In genomic region chr14:61665815-61666214, GRCm38 (mm10) we compare ENCODE assay signal across 26 mouse cellular contexts. TPM values are rescaled to one million over a fixed set of nuclear protein-coding genes. Genes with fewer than 3 reads are reported as not detected.
DNase-seq lines count a peak whose midpoint lies in the region; ATAC-seq and TF ChIP-seq lines count a peak whose summit lies in the region.
"Had no signal": no experiment of that assay in that cellular context is flagged by ENCODE, and none has a peak within 500 bp of the region (broad histone marks: within the 10 kb centered on the region; RNA-seq: fewer than 3 reads in every experiment).

No protein-coding gene starts in this region.

- H3K9ac ChIP-seq in MEL (ENCODE audit: control insufficient read depth, low read depth, low read length, poor library complexity, severe bottlenecking), result no peak overlapping the region
- H3K9ac ChIP-seq: embryonic facial prominence, embryonic 13.5 days; forebrain, embryonic 12.5 days; forebrain, embryonic 15.5 days; hindbrain, embryonic 14.5 days had no signal

- TF ChIP-seq EP300 in MEL (IDR thresholded peaks at IDR 0.05; ENCODE audit: low read depth in 1 of 2, low read length in 2 of 2), result peak; percentile 83 to 95

- no peaks in the 10 kb centered on the region for H3K9me3 ChIP-seq in MEL (replicated peaks; ENCODE audit: insufficient read depth, low read length)
- H3K9me3 ChIP-seq: embryonic facial prominence, embryonic 10.5 days; embryonic facial prominence, embryonic 13.5 days; forebrain, embryonic 12.5 days; forebrain, embryonic 15.5 days; G1E had no signal

- ATAC-seq in common myeloid progenitor, adult 5-6 weeks (replicated peaks; ENCODE audit: low read depth, poor library complexity, severe bottlenecking), result peak; percentile 82
- ATAC-seq in megakaryocyte, adult 5-6 weeks (ENCODE audit: poor library complexity, severe bottlenecking), result peak; percentile 94
- peak; percentile 46; the same call in 1 of the 2 replicates for ATAC-seq in neutrophil, adult 5-6 weeks (ENCODE audit: extremely low read depth, insufficient number of reproducible peaks, low FRiP score, poor library complexity, severe bottlenecking)
- ATAC-seq in CD4-positive, CD25-positive, alpha-beta regulatory T cell, adult 4 months, result no peak
- ATAC-seq: forebrain, embryonic 15.5 days; hindbrain, postnatal 0 days; inflammation-experienced regulatory T-cells, adult 6 months had no signal

- TF ChIP-seq RAD21 in MEL (IDR thresholded peaks at IDR 0.05; ENCODE audit: low read depth, low read length), result no peak

- H3K27ac ChIP-seq in MEL (ENCODE audit: control insufficient read depth, low read depth, low read length), result peak overlapping the region; percentile 39; the same call in 1 of the 2 replicates
- H3K27ac ChIP-seq: embryonic facial prominence, embryonic 10.5 days; embryonic facial prominence, embryonic 13.5 days; forebrain, embryonic 12.5 days; forebrain, embryonic 15.5 days; hindbrain, embryonic 14.5 days; hindbrain, postnatal 0 days had no signal

- H3K27me3 ChIP-seq in MEL (ENCODE audit: control insufficient read depth in 1 of 2, insufficient read depth in 2 of 2, low read length in 2 of 2), result no peaks in the 10 kb centered on the region
- H3K27me3 ChIP-seq: CH12.LX; embryonic facial prominence, embryonic 13.5 days; forebrain, embryonic 12.5 days; forebrain, embryonic 15.5 days had no signal

- H3K79me2 ChIP-seq in MEL (ENCODE audit: control insufficient read depth, insufficient read depth, low read length, poor library complexity), result no peaks in the 10 kb centered on the region

- H3K4me1 ChIP-seq in MEL (ENCODE audit: control insufficient read depth in 1 of 2, insufficient read depth in 2 of 2, low read length in 2 of 2), result peaks cover 10 to 13% of the 10 kb centered on the region in 2 experiments
- H3K4me1 ChIP-seq: embryonic facial prominence, embryonic 10.5 days; embryonic facial prominence, embryonic 13.5 days; forebrain, embryonic 12.5 days had no signal

- DNase-seq in MEL (ENCODE audit: low read depth, low spot score) (peak; percentile 63), adipocyte (ENCODE audit: low spot score) (no peak)
- no peak for DNase-seq in urinary bladder, postnatal 25 days (ENCODE audit: low spot score)
- no peak for DNase-seq in heart, adult 11 months
- DNase-seq: adrenal gland, adult 8-10 months; adrenal gland, postnatal 25 days; cerebellum, adult 18-20 months; cerebellum, adult 9-10 months; cerebellum, postnatal 14 days; embryo, embryonic 11 days; gastrocnemius, postnatal 25 days; heart, postnatal 4 days had no signal

- peaks cover 0 to 30% of the 10 kb centered on the region in 2 experiments; a peak in 3 of 4 replicates for H3K36me3 ChIP-seq in MEL (ENCODE audit: control insufficient read depth in 1 of 2, insufficient read depth in 2 of 2, low read length in 2 of 2)
- H3K36me3 ChIP-seq: embryonic facial prominence, embryonic 10.5 days; forebrain, embryonic 12.5 days had no signal

- TF ChIP-seq CTCF in MEL (IDR thresholded peaks at IDR 0.05 in 2 of 3, conservative IDR thresholded peaks at IDR 0.05 in 1 of 3; ENCODE audit: control insufficient read depth in 1 of 3, insufficient read depth in 1 of 3, low read depth in 2 of 3, low read length in 3 of 3, poor library complexity in 1 of 3, severe bottlenecking in 1 of 3), result no peak

- TF ChIP-seq POLR2A in MEL (IDR thresholded peaks at IDR 0.05; ENCODE audit: control insufficient read depth in 1 of 2, insufficient read depth in 1 of 2, low read depth in 1 of 2, low read length in 2 of 2, poor library complexity in 1 of 2), result no peak

- H3K4me3 ChIP-seq in MEL (ENCODE audit: control insufficient read depth in 1 of 2, insufficient read depth in 1 of 2, low read depth in 2 of 2, low read length in 2 of 2), result no peak overlapping the region
- H3K4me3 ChIP-seq: embryonic facial prominence, embryonic 10.5 days; embryonic facial prominence, embryonic 13.5 days; erythroblast, embryonic 14.5 days; forebrain, embryonic 12.5 days; forebrain, embryonic 15.5 days had no signal

TF ChIP-seq in MEL, 35 proteins besides CTCF, POLR2A, EP300 and RAD21:
- TF ChIP-seq ETS1 (IDR thresholded peaks at IDR 0.05; ENCODE audit: low read depth, low read length) (peak; percentile 90), SIN3A (IDR thresholded peaks at IDR 0.05; ENCODE audit: low read length) (peak; percentile 64), RCOR1 (IDR thresholded peaks at IDR 0.05; ENCODE audit: low read depth, low read length) (peak; percentile 86), MEF2A (IDR thresholded peaks at IDR 0.05; ENCODE audit: extremely low read depth, insufficient replicate concordance, low read depth, low read length, poor library complexity, severe bottlenecking) (peak; percentile 70; the same call in 1 of the 2 replicates), ZC3H11A (IDR thresholded peaks at IDR 0.05; ENCODE audit: low read depth, low read length) (peak; percentile 20; the same call in 1 of the 2 replicates), TCF12 (IDR thresholded peaks at IDR 0.05; ENCODE audit: low read depth, low read length) (peak; percentile 72), TAL1 (IDR thresholded peaks at IDR 0.05; ENCODE audit: low read length) (peak; percentile 49; the same call in 1 of the 2 replicates), MYC (IDR thresholded peaks at IDR 0.05; ENCODE audit: low read depth, low read length) (peak; percentile 63; the same call in 1 of the 2 replicates), GATA1 (IDR thresholded peaks at IDR 0.05; ENCODE audit: low read depth, low read length) (peak; percentile 96), TBP (IDR thresholded peaks at IDR 0.05; ENCODE audit: low read depth, low read length) (no peak), ELF1 (IDR thresholded peaks at IDR 0.05; ENCODE audit: low read depth, low read length) (no peak), BHLHE40 (IDR thresholded peaks at IDR 0.05; ENCODE audit: borderline replicate concordance, low read depth, low read length) (peak; percentile 27; the same call in 1 of the 2 replicates), MAZ (IDR thresholded peaks at IDR 0.05; ENCODE audit: low read depth, low read length) (no peak)

RNA-seq across cellular contexts. Expression of gene Kcnrg, which starts 58.6 kb away (rescaled TPM):
- 0.04 TPM in 1 of 2 replicates, not detected in the other for total RNA-seq in MEL (2012; rRNA removed)
- under 1 TPM in 1 of 2 experiments, not detected in 1; 0.15 TPM for polyA plus RNA-seq in MEL (2012; ENCODE audit: insufficient read depth in 1 of 2, insufficient read length in 2 of 2, low read depth in 1 of 2, low replicate concordance in 2 of 2, missing spikeins in 1 of 2)
- total RNA-seq in common myeloid progenitor, adult 5-6 weeks (2017), result 0.19 and 0.87 TPM in 2 replicates
- 0.20 TPM in 1 of 2 replicates, not detected in the other for total RNA-seq in megakaryocyte, adult 5-6 weeks (2015)
- not detected in 2 replicates for total RNA-seq in megakaryocyte, adult 5-6 weeks (2017)
- 0.25 TPM in 1 of 2 replicates, not detected in the other for total RNA-seq in neutrophil, adult 5-6 weeks (2017)
- 1 to 10 TPM in 1 of 2 experiments, under 1 TPM in 1; 0.52 to 1.0 TPM for polyA plus RNA-seq in CD4-positive, CD25-positive, alpha-beta regulatory T cell, adult 4 months (2017; shearing (Covaris generic))
- polyA plus RNA-seq: erythroblast, embryonic 14.5 days; G1E had no signal
